Mouse (Mus musculus): ENCODE data around the gene Tmem100.

Tmem100 gene

DNA sequence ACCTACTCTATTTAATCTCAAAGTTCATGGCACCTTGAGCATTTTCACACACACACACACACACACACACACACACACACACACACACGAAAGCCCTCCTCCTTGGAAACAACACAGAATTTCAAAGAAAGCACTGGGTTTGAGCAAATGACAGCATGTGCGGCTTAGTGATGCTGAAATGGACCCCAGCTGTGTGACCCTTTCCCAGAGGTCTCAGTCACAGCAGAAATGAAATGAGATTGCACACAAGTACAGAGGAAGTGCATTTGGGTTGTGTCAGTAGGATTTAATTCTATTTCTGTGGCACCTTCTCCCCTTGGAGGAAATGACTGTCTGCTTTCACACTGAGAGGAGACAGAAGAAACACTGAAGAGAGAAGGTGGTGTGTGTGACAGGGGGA, 26.9 kb downstream of the Tmem100 start:
- DNase-seq (ENCODE audit: low read depth, low spot score), result no peak

DNA sequence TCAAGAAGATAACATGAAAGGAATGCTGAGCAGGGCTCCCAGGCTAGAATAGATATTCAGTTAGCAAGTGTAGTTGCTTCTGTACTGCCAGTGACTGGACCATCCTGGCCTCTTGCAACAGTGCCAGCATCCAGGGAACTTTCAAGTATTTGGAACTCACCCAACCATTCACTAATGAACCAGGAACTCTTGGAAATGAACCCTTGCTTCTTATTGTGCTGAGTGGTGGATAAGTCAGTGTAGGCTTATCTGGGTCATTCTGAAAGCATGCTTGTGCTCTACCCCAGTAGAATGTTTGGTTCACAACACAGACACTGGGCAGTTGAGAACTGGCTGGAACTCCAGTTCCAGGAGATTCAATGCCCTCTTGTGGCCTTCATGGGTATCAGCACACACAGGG, 29.1 kb downstream of the Tmem100 start:
- no peak for DNase-seq (ENCODE audit: low read depth, low spot score)

- no peak for DNase-seq (ENCODE audit: low read depth, low spot score)
Measured at GRCm38 (mm10) chr11:90062657-90063056, 32.5 kb downstream of the Tmem100 start.

DNA sequence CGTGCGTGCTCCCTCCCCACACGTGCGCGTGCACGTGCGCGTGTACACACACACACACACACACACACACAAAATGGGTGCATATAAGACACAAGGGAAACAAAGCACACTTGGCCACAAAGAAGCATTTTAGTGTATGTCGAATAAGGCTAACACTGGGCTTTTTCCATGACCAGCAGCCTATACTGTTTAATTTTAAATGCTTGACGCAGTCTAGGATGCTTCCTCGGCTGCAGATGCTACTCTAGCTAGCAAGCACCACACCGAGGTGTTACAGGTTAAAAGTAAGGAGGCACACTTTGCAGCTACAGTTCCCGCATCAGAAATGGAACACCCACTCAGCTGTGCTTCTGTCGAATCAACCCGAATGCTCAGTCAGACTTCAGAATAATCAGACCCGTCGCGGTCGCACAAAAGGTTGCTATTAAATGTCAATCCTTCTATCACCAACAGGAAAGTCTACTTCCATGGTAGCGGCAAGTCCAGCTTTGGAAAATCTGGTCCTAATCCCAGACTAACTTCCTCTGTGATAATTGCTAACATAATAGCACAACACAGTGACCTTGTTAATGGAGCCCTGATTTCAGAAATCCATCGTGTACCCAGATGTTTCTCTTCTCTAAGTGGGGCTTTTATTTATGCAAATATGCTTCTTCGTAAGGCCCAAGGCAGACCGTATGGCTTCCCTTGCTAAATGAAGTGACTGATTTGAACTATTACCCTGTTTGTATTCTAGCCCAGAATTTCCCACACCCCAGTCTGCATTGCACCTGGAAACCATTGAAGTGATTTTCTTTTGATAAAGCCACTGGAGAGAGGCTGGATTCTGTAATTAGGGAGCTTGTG, 36.5 kb downstream of the Tmem100 start:
- no peak for DNase-seq (ENCODE audit: low read depth, low spot score)

GRCm38 (mm10) chr11:90071747-90072146, 41.6 kb downstream of the Tmem100 start:
- DNase-seq (ENCODE audit: low read depth, low spot score), result no peak

- DNase-seq (ENCODE audit: low read depth, low spot score), result no peak
Measured at GRCm38 (mm10) chr11:90073201-90073600, 43.1 kb downstream of the Tmem100 start.

DNA sequence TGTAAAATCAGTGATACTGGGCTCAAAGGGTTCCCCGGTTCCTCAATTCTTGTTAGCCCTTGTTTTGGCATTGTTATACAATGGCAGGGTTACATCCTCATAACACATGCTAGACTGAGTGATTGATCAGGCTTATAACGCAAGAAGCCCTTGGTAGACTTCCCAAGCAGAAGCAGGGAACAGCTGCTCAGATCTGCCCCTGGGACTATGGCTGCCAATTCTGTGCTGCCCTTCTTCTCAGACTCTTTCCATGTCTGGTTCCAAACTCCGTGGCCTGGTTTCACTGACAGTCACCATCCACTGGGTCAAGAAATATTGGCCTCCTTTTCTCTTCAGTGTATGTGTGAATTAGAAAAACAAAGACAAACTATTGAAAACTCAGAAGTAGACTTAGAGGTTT, 46.5 kb downstream of the Tmem100 start:
- no peak for DNase-seq (ENCODE audit: low read depth, low spot score)

- DNase-seq (ENCODE audit: low read depth, low spot score), result no peak
Measured at GRCm38 (mm10) chr11:90080678-90081267, 50.6 kb downstream of the Tmem100 start.

DNA sequence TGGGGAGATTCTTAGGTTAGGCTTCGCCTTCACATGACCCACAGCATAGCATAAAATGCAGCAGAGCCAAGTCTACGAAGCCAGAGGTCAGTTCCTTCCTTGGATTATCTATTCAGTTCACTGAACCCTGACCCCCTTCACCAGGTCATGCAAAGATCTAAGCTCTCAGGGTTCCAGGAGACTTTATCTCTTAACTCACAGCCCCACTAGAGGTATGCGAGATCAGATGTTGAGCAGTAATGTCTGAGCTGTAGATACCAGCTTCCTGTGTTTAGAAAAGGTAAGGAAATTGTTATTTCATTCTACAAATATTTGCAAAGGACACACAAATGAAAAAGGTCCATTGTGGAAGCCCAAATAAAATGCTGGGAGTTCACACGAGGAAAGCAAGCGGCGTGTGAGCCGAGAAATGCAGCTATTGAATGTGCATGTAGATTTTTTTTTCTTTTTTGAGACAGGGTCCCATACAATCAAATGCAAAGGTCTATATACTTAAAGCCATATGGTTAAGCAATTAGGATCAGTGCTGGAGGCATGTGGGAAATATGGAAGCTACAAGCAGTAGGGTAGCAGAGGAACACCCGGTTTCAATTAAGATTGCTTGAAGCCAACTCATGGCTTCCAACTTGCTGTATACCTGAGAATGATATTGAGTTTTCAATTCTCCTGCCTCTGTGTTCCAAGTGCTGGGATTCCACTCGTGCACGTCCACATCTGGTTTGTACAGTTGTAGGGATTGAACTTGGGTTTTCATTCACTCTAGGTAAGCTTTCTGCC, 51.9 kb downstream of the Tmem100 start:
- no peak for DNase-seq (ENCODE audit: low read depth, low spot score)

DNA sequence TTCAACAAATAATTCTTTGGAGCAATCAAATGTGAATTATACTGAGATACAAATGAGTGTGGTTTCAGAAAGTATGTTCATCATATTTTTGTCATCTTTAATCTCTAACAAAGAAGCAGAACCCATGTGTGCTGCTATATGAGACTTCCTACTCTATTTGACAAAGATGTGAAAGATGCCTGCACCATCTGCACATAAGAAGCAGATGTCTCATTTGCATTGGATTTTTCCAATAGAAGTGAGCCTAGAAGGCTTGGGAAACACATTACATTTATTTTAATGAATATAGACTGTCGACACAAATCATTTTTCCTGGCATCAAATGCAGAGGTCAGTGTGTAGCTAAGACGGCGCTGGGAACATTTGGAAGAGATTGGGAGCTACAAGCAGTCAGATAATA, 52.9 kb downstream of the Tmem100 start:
- no peak for DNase-seq (ENCODE audit: low read depth, low spot score)

DNA sequence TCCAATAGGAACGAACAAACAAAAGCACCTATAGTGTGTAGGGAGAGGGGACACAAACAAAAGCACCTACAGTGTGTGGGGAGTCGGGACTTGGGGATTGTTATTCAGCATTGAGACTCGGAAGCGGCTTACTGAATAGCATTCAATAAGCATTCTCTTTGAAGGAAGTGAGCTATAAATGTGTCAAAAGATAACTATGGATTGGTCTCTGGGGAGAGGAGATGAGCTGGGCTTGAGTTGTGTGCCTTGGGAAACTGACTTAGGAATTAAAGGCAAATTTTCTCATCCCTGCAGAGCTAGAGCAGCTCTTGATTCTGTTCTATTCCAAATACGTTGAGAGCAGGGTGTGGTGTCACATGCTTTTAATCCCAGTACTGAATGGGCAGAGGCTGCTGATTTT, 54.0 kb downstream of the Tmem100 start:
- DNase-seq (ENCODE audit: low read depth, low spot score), result no peak
